Mouse (Mus musculus) bone marrow, adult 2 months (tissue): ENCODE measurements at regions not wholly inside any gene's neighbourhood (a gene's known extent, or its start where the extent isn't known, plus 50 kb on each side); places are given as distances from the start of the nearest gene placed in this dataset.

ENCODE experiments used
- CTCF ChIP-seq: fragments of 200-500 bp; IDR thresholded peaks from 2 replicates; pipeline ENCODE4 v1.5.1; 2011; ENCODE audit warnings: low read length, control low read depth; ENCODE audit not compliant: control insufficient read depth, insufficient read depth
- POLR2A ChIP-seq: fragments of 200-500 bp; IDR thresholded peaks from 2 replicates; pipeline ENCODE4 v1.6.1; 2011; ENCODE audit warnings: low read depth, mild to moderate bottlenecking, control low read depth, low read length, borderline replicate concordance; ENCODE audit not compliant: control insufficient read depth

DNA sequence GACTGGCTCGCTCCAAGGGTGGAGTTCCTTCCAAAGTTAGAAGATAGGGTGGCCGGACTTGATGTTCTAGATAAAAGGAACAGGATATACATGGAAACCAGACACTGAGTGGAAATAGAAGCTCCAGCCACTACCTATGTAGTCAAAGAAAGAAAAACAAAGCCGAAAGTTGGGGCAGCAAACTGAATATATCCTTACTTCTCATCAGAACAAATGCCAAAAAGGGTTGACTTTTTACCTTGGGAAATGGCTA lies 88.5 kb upstream of the Cep85l start:
- TF ChIP-seq POLR2A (no peak), CTCF (no peak)
